Mouse (Mus musculus) stomach, embryonic 14.5 days (tissue): ENCODE results near the gene Rec8. TPM values are rescaled to one million over a fixed set of nuclear protein-coding genes. Genes with fewer than 3 reads are reported as not detected.
A peak's percentile ranks its signal among the peaks of the same experiment; 100 is the strongest.

Experiments used
- ATAC-seq: fragments of 200-750 bp; cut with Nextera tagmentation; 2 replicates; pipeline ENCODE4 v1.8.0; 2017; ENCODE audit warnings: low read depth, moderate TSS enrichment; ENCODE audit not compliant: insufficient number of reproducible peaks, insufficient read depth, low FRiP score
- H3K27ac ChIP-seq: fragments of 300-500 bp; sonication (generic); 2 replicates; pipeline ENCODE4 v1.5.1; 2014; ENCODE audit warnings: mild to moderate bottlenecking, low read length, moderate library complexity, mixed read lengths
- H3K27me3 ChIP-seq: fragments of 300-500 bp; sonication (generic); 2 replicates; pipeline ENCODE4 v1.6.1; 2014; ENCODE audit warnings: low read length, control low read depth, mixed read lengths; ENCODE audit not compliant: control insufficient read depth, insufficient read depth
- H3K36me3 ChIP-seq: fragments of 300-500 bp; sonication (generic); 2 replicates; pipeline ENCODE4 v1.6.1; 2014; ENCODE audit warnings: mild to moderate bottlenecking, control low read depth, low read length, moderate library complexity, mixed read lengths; ENCODE audit not compliant: control insufficient read depth, insufficient read depth
- H3K4me1 ChIP-seq: fragments of 300-500 bp; sonication (generic); 2 replicates; pipeline ENCODE4 v1.6.1; 2014; ENCODE audit warnings: low read length, control low read depth, mixed read lengths; ENCODE audit not compliant: control insufficient read depth, insufficient read depth
- H3K4me2 ChIP-seq: fragments of 300-500 bp; sonication (generic); replicated peaks from 2 replicates; pipeline ENCODE4 v1.6.1; 2014; ENCODE audit warnings: low read depth, low read length, control low read depth
- H3K4me3 ChIP-seq: fragments of 300-500 bp; sonication (generic); 2 replicates; pipeline ENCODE4 v1.5.1; 2014; ENCODE audit warnings: low read depth, low read length, control low read depth
- H3K9ac ChIP-seq: fragments of 300-500 bp; sonication (generic); replicated peaks from 2 replicates; pipeline ENCODE4 v1.6.1; 2014; ENCODE audit warnings: low read depth, mild to moderate bottlenecking, control low read depth, low read length, moderate library complexity, mixed read lengths
- H3K9me3 ChIP-seq: fragments of 300-500 bp; sonication (generic); 2 replicates; pipeline ENCODE4 v1.6.1; 2016; ENCODE audit warnings: low read depth, low read length, control low read depth; ENCODE audit not compliant: control insufficient read depth
- WGBS: fragments of 180-500 bp; shearing (Covaris S2); extraction: QIAGEN DNeasy Blood & Tissue Kit; methylation state at CpG from one replicate; pipeline ENCODE4 v1.1.7; 2014; 5-methylcytosine and 5-hydroxymethylcytosine counted together
- polyA plus RNA-seq: library from polyadenylated mRNA; unstranded; fragments of >200 nt; fragmentation: Nextera tagmentation; extraction: Ambion mirVana; gene quantifications from 2 replicates; pipeline ENCODE4 v1.2.1, GENCODE M21; 2014

Gene Rec8
- polyA plus RNA-seq, 1 experiment from 2014 or later: 10.9 TPM

- Histone ChIP-seq H3K36me3 (peaks cover 48% of the 10 kb centered on the region), H3K4me3 (no peak overlapping the region), H3K27me3 (no peaks in the 10 kb centered on the region), H3K4me1 (peaks cover 10% of the 10 kb centered on the region; the same call in 1 of the 2 replicates), H3K4me2 (no peak overlapping the region), H3K27ac (no peak overlapping the region), H3K9ac (no peak overlapping the region), H3K9me3 (no peaks in the 10 kb centered on the region)
- no peak for ATAC-seq
- 94% methylated on average over 13 of the region's 13 CpGs for WGBS
Observed at GRCm38 (mm10) chr14:55641291-55641690, 23.5 kb downstream of the Rec8 start.

- ATAC-seq: 0 out of 2 replicates have a peak, but pooled peaks have one; percentile 6
- H3K9me3 ChIP-seq: no peaks in the 10 kb centered on the region
- peak overlapping the region; percentile 89 for H3K9ac ChIP-seq
- H3K4me3 ChIP-seq: peak overlapping the region; percentile 67
- peaks cover 40% of the 10 kb centered on the region for H3K36me3 ChIP-seq
- H3K27me3 ChIP-seq: no peaks in the 10 kb centered on the region
- peak overlapping the region; percentile 76 for H3K4me2 ChIP-seq
- WGBS: 21% methylated on average over 8 of the region's 8 CpGs
- H3K4me1 ChIP-seq: peaks cover 10% of the 10 kb centered on the region; the same call in 1 of the 2 replicates
- H3K27ac ChIP-seq: peak overlapping the region; percentile 95; the same call in 1 of the 2 replicates
Observed at GRCm38 (mm10) chr14:55642679-55643059, 24.8 kb downstream of the Rec8 start.

GRCm38 (mm10) chr14:55643060-55643907, 25.4 kb downstream of the Rec8 start, which contains the start of gene Tm9sf1:
Gene Tm9sf1 (minus strand): TSS chr14:55643806.
- peak within 1 kb of the TSS; percentile 76 for H3K4me2 ChIP-seq
- ATAC-seq: peak; percentile 87
- H3K27me3 ChIP-seq: no peaks in the 10 kb centered on the region
- peak within 1 kb of the TSS; percentile 89 for H3K9ac ChIP-seq
- H3K9me3 ChIP-seq: no peaks in the 10 kb centered on the region
- peaks cover 10% of the 10 kb centered on the region; the same call in 1 of the 2 replicates for H3K4me1 ChIP-seq
- H3K36me3 ChIP-seq: peaks cover 34% of the 10 kb centered on the region
- H3K27ac ChIP-seq: peak within 1 kb of the TSS; percentile 95
- H3K4me3 ChIP-seq: peak within 1 kb of the TSS; percentile 67
- under 1% methylated on average over 88 of the region's 89 CpGs for WGBS

GRCm38 (mm10) chr14:55644261-55644888, 26.5 kb downstream of the Rec8 start:
- WGBS: 23% methylated on average over 17 of the region's 17 CpGs
- H3K4me2 ChIP-seq: peak overlapping the region; percentile 76
- peak overlapping the region; percentile 95; the same call in 1 of the 2 replicates for H3K27ac ChIP-seq
- H3K27me3 ChIP-seq: no peaks in the 10 kb centered on the region
- H3K36me3 ChIP-seq: peaks cover 24% of the 10 kb centered on the region; the same call in 1 of the 2 replicates
- H3K4me1 ChIP-seq: peaks cover 10% of the 10 kb centered on the region; the same call in 1 of the 2 replicates
- peak overlapping the region; percentile 89 for H3K9ac ChIP-seq
- H3K4me3 ChIP-seq: peak overlapping the region; percentile 67
- no peak for ATAC-seq
- no peaks in the 10 kb centered on the region for H3K9me3 ChIP-seq

- 95% methylated on average over 2 of the region's 2 CpGs for WGBS
- Histone ChIP-seq H3K27ac (no peak within 1 kb of the TSS), H3K4me3 (no peak within 1 kb of the TSS), H3K36me3 (peaks cover 4% of the 10 kb centered on the region; the same call in 1 of the 2 replicates), H3K27me3 (no peaks in the 10 kb centered on the region), H3K4me1 (0 out of 2 replicates have a peak, but pooled peaks cover 1% of the 10 kb centered on the region), H3K9ac (no peak within 1 kb of the TSS), H3K4me2 (no peak within 1 kb of the TSS), H3K9me3 (no peaks in the 10 kb centered on the region)
- ATAC-seq: no peak
Observed at GRCm38 (mm10) chr14:55649884-55650283, 32.0 kb downstream of the Rec8 start, which contains the start of gene Tssk4. Gene Tssk4 (plus strand): TSS chr14:55650184.

GRCm38 (mm10) chr14:55651528-55651927, 33.7 kb downstream of the Rec8 start:
- Histone ChIP-seq H3K36me3 (0 out of 2 replicates have a peak, but pooled peaks cover 1% of the 10 kb centered on the region), H3K4me3 (no peak overlapping the region), H3K9me3 (no peaks in the 10 kb centered on the region), H3K4me1 (no peaks in the 10 kb centered on the region), H3K27me3 (no peaks in the 10 kb centered on the region), H3K27ac (no peak overlapping the region), H3K9ac (no peak overlapping the region), H3K4me2 (no peak overlapping the region)
- WGBS: 78% methylated on average over 7 of the region's 7 CpGs
- no peak for ATAC-seq

- H3K27ac ChIP-seq: no peak overlapping the region
- no peak for ATAC-seq
- H3K9ac ChIP-seq: no peak overlapping the region
- no peaks in the 10 kb centered on the region for H3K9me3 ChIP-seq
- no peaks in the 10 kb centered on the region for H3K27me3 ChIP-seq
- 0 out of 2 replicates have a peak, but pooled peaks cover 6% of the 10 kb centered on the region for H3K4me1 ChIP-seq
- H3K4me3 ChIP-seq: no peak overlapping the region
- peaks cover 16% of the 10 kb centered on the region for H3K36me3 ChIP-seq
- H3K4me2 ChIP-seq: no peak overlapping the region
- 79% methylated on average over 3 of the region's 3 CpGs for WGBS
Observed at GRCm38 (mm10) chr14:55656935-55657334, 39.1 kb downstream of the Rec8 start.

GRCm38 (mm10) chr14:55658011-55658410, 40.2 kb downstream of the Rec8 start:
- Histone ChIP-seq H3K9ac (no peak overlapping the region), H3K27me3 (no peaks in the 10 kb centered on the region), H3K27ac (no peak overlapping the region), H3K4me2 (no peak overlapping the region), H3K4me3 (no peak overlapping the region), H3K4me1 (0 out of 2 replicates have a peak, but pooled peaks cover 6% of the 10 kb centered on the region), H3K9me3 (no peaks in the 10 kb centered on the region), H3K36me3 (peaks cover 21% of the 10 kb centered on the region)
- no peak for ATAC-seq
- 87% methylated on average over 5 of the region's 5 CpGs for WGBS
